Mouse (Mus musculus) kidney, adult 2 months (tissue): ENCODE data around the gene Pced1b.

Experiments
- CTCF ChIP-seq: fragments of 200-500 bp; conservative IDR thresholded peaks from 2 replicates; pipeline ENCODE4 v1.5.1; 2011; ENCODE audit warnings: low read depth, mild to moderate bottlenecking, control low read depth, low read length, moderate library complexity, mixed read lengths; ENCODE audit not compliant: insufficient read depth, insufficient read length
- POLR2A ChIP-seq: fragments of 200-500 bp; IDR thresholded peaks from one replicate; pipeline ENCODE4 v1.6.1; 2011; ENCODE audit warnings: low read depth, low read length, control low read depth

DNA sequence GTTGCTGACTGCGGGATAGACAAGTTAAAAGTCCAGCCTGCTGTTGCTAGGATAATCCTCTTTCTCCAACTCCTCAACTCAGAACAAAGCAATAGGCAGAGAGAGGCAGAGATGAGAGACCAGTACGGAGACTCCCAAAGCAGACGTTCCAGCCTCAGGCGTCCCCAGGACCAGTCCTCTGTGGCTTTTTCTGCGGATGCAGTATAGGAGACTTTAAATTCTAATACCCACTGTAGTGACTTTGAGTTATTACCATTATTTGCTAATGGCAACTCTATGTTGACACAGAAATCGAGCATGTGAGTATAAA lies 35.6 kb downstream of the Pced1b start:
- TF ChIP-seq CTCF: no peak
- no peak for TF ChIP-seq POLR2A
